Comparison of ENCODE assay signal across 15 mouse cellular contexts in the genomic region with DNA sequence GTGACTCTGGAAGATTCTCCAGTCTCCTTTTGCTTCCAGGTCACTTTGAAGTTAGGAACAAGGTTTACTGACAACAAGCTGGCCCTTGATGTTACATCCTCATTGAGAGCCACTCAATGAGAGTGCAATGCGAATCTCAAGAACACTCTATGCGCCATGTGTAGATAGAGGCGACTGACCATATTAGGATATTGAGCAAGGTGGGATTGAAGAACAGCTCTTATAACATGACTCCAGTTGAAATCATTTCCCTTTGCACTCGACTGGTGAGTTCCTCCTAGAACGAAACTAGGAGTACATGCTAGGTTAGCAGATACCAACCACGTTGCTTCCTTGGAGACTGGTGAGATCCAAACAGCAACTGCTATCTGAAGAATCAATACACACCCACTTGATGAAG.
"Had no signal": no experiment of that assay in that cellular context is flagged by ENCODE, and none has a peak within 500 bp of the region (broad histone marks: within the 10 kb centered on the region; RNA-seq: fewer than 3 reads in every experiment).

No protein-coding gene starts in this region.

- DNase-seq: lung, embryonic 14.5 days; right cerebral cortex, postnatal 14 days; thymus, adult 2 months; thymus, postnatal 25 days; thymus, postnatal 4 days had no signal

- H3K4me1 ChIP-seq: liver, embryonic 12.5 days; megakaryocyte, embryonic 14.5 days; midbrain, embryonic 13.5 days; midbrain, embryonic 15.5 days; neural tube, embryonic 12.5 days; stomach, embryonic 15.5 days had no signal

- H3K9me3 ChIP-seq: liver, embryonic 12.5 days; megakaryocyte, embryonic 14.5 days; midbrain, embryonic 13.5 days; midbrain, embryonic 15.5 days; neural tube, embryonic 12.5 days; stomach, embryonic 15.5 days had no signal

- H3K27me3 ChIP-seq: liver, embryonic 12.5 days; midbrain, embryonic 13.5 days; midbrain, embryonic 15.5 days; neural tube, embryonic 12.5 days; stomach, embryonic 15.5 days had no signal

- H3K4me2 ChIP-seq: liver, embryonic 12.5 days; lung, embryonic 14.5 days; midbrain, embryonic 11.5 days; midbrain, embryonic 13.5 days; midbrain, embryonic 15.5 days; neural tube, embryonic 12.5 days; stomach, embryonic 15.5 days had no signal

- ATAC-seq: liver, embryonic 12.5 days; midbrain, embryonic 13.5 days; midbrain, embryonic 15.5 days had no signal

- H3K9ac ChIP-seq: liver, embryonic 12.5 days; liver, embryonic 14.5 days; lung, embryonic 14.5 days; midbrain, embryonic 13.5 days; midbrain, embryonic 15.5 days; neural tube, embryonic 12.5 days; stomach, embryonic 15.5 days had no signal

- H3K36me3 ChIP-seq: liver, embryonic 12.5 days; midbrain, embryonic 13.5 days; midbrain, embryonic 15.5 days; neural tube, embryonic 12.5 days; stomach, embryonic 15.5 days had no signal

- H3K4me3 ChIP-seq: liver, embryonic 12.5 days; megakaryocyte, embryonic 14.5 days; midbrain, embryonic 13.5 days; midbrain, embryonic 15.5 days; neural tube, embryonic 12.5 days; stomach, embryonic 15.5 days had no signal

- H3K27ac ChIP-seq: liver, embryonic 12.5 days; liver, embryonic 14.5 days; macrophage; midbrain, embryonic 13.5 days; midbrain, embryonic 15.5 days; neural tube, embryonic 12.5 days; stomach, embryonic 15.5 days; stomach, postnatal 0 days had no signal
